Mouse (Mus musculus) limb, embryonic 12.5 days (tissue): ENCODE results near the gene Gm9747. TPM values are rescaled to one million over a fixed set of nuclear protein-coding genes. Genes with fewer than 3 reads are reported as not detected.

Experiments
- ATAC-seq: fragments of 200-750 bp; cut with Nextera tagmentation; 2 replicates; pipeline ENCODE4 v1.8.0; 2017; ENCODE audit warnings: low read depth, moderate TSS enrichment; ENCODE audit not compliant: insufficient number of reproducible peaks, insufficient read depth, low FRiP score, low TSS enrichment
- H3K27ac ChIP-seq: fragments of 300-500 bp; sonication (generic); 2 replicates; pipeline ENCODE4 v1.5.1; 2016; ENCODE audit warnings: mild to moderate bottlenecking, moderate library complexity
- H3K27me3 ChIP-seq: fragments of 300-500 bp; sonication (generic); 2 replicates; pipeline ENCODE4 v1.6.1; 2016; ENCODE audit warnings: mild to moderate bottlenecking, moderate library complexity
- H3K36me3 ChIP-seq: fragments of 300-500 bp; sonication (generic); 2 replicates; pipeline ENCODE4 v1.6.1; 2016; ENCODE audit warnings: mild to moderate bottlenecking, moderate library complexity
- H3K4me1 ChIP-seq: fragments of 300-500 bp; sonication (generic); replicated peaks from 2 replicates; pipeline ENCODE4 v1.6.1; 2016
- H3K4me2 ChIP-seq: fragments of 300-500 bp; sonication (generic); 2 replicates; pipeline ENCODE4 v1.6.1; 2016; ENCODE audit warnings: mild to moderate bottlenecking, moderate library complexity
- H3K4me3 ChIP-seq: fragments of 300-500 bp; sonication (generic); replicated peaks from 2 replicates; pipeline ENCODE4 v1.5.1; 2016; ENCODE audit warnings: mild to moderate bottlenecking
- H3K9ac ChIP-seq: fragments of 300-500 bp; sonication (generic); replicated peaks from 2 replicates; pipeline ENCODE4 v1.6.1; 2016; ENCODE audit warnings: mild to moderate bottlenecking, moderate library complexity
- H3K9me3 ChIP-seq: fragments of 300-500 bp; sonication (generic); 2 replicates; pipeline ENCODE4 v1.6.1; 2016; ENCODE audit warnings: mild to moderate bottlenecking, moderate library complexity
- WGBS: fragments of 180-500 bp; shearing (Covaris S2); methylation state at CpG from one replicate; pipeline ENCODE4 v1.1.7; 2016; 5-methylcytosine and 5-hydroxymethylcytosine counted together
- polyA plus RNA-seq: library from polyadenylated mRNA; unstranded; fragments of >200 nt; fragmentation: Nextera tagmentation; extraction: Ambion mirVana; gene quantifications from 2 replicates; pipeline ENCODE4 v1.2.1, GENCODE M21; 2016

The Gm9747 gene
- polyA plus RNA-seq, 1 experiment from 2014 or later = 29.1 TPM

GRCm38 (mm10) chr1:82282992-82283611, 50.2 kb downstream of the Gm9747 start:
- H3K4me1 ChIP-seq = peaks cover 39% of the 10 kb centered on the region
- H3K9me3 ChIP-seq = no peaks in the 10 kb centered on the region; the same call in 1 of the 2 replicates
- peak overlapping the region; percentile 72 for H3K4me3 ChIP-seq
- H3K36me3 ChIP-seq = peaks cover 26% of the 10 kb centered on the region
- peak overlapping the region; percentile 95 for H3K27ac ChIP-seq
- peak overlapping the region; percentile 85 for H3K4me2 ChIP-seq
- 3% methylated on average over 35 of the region's 35 CpGs for WGBS
- H3K9ac ChIP-seq = peak overlapping the region; percentile 75
- ATAC-seq = peak; percentile 96
- H3K27me3 ChIP-seq = 0 out of 2 replicates have a peak, but pooled peaks cover 5% of the 10 kb centered on the region

GRCm38 (mm10) chr1:82283901-82284301, 51.0 kb downstream of the Gm9747 start:
- Histone ChIP-seq H3K4me2 (peak overlapping the region; percentile 85), H3K27me3 (0 out of 2 replicates have a peak, but pooled peaks cover 6% of the 10 kb centered on the region), H3K36me3 (peaks cover 26% of the 10 kb centered on the region), H3K9ac (peak overlapping the region; percentile 75), H3K9me3 (no peaks in the 10 kb centered on the region; the same call in 1 of the 2 replicates), H3K4me1 (peaks cover 47% of the 10 kb centered on the region), H3K4me3 (peak overlapping the region; percentile 72), H3K27ac (peak overlapping the region; percentile 95)
- no peak for ATAC-seq
- WGBS = 11% methylated on average over 1 of the region's 1 CpGs

- 28% methylated on average over 4 of the region's 4 CpGs for WGBS
- Histone ChIP-seq H3K36me3 (peaks cover 26% of the 10 kb centered on the region), H3K4me3 (peak overlapping the region; percentile 72), H3K9me3 (no peaks in the 10 kb centered on the region; the same call in 1 of the 2 replicates), H3K4me1 (peaks cover 52% of the 10 kb centered on the region), H3K27ac (peak overlapping the region; percentile 95), H3K4me2 (peak overlapping the region; percentile 85), H3K27me3 (0 out of 2 replicates have a peak, but pooled peaks cover 6% of the 10 kb centered on the region), H3K9ac (peak overlapping the region; percentile 75)
- ATAC-seq = no peak
Measured at GRCm38 (mm10) chr1:82284403-82284802, 51.5 kb downstream of the Gm9747 start.

Other genes starting within 250 kb of the Gm9747 start
- 12.0 and 13.8 TPM in 2 replicates for gene Irs1, start 58.3 kb downstream of the Gm9747 start, polyA plus RNA-seq
- gene Rhbdd1, start 83.3 kb downstream of the Gm9747 start, polyA plus RNA-seq = 7.7 and 8.4 TPM in 2 replicates